Mouse (Mus musculus) midbrain, embryonic 14.5 days (tissue): ENCODE data around the gene Ddx4. TPM values are rescaled to one million over a fixed set of nuclear protein-coding genes. Genes with fewer than 3 reads are reported as not detected.
"Not testable (repeated sequence)": the region's sequence is repeated elsewhere in the genome, so short reads cannot be mapped to it uniquely, and the experiment has no call there.

Source experiments
- ATAC-seq: fragments of 200-750 bp; cut with Nextera tagmentation; 2 replicates; pipeline ENCODE4 v1.8.0; 2017; ENCODE audit warnings: moderate number of reproducible peaks, moderate library complexity; ENCODE audit not compliant: low FRiP score, low TSS enrichment
- DNase-seq: peaks from one replicate; pipeline ENCODE4 v3.0.0-alpha.2; 2015
- H3K27ac ChIP-seq: fragments of 300-500 bp; sonication (generic); replicated peaks from 2 replicates; pipeline ENCODE4 v1.5.1; 2014; ENCODE audit warnings: mild to moderate bottlenecking, low read depth, low read length, moderate library complexity
- H3K27me3 ChIP-seq: fragments of 300-500 bp; sonication (generic); 2 replicates; pipeline ENCODE4 v1.6.1; 2014; ENCODE audit warnings: low read length, control low read depth, mixed read lengths; ENCODE audit not compliant: control insufficient read depth, insufficient read depth
- H3K36me3 ChIP-seq: fragments of 300-500 bp; sonication (generic); 2 replicates; pipeline ENCODE4 v1.6.1; 2014; ENCODE audit warnings: low read length, control low read depth; ENCODE audit not compliant: control insufficient read depth, insufficient read depth
- H3K4me1 ChIP-seq: fragments of 300-500 bp; sonication (generic); 2 replicates; pipeline ENCODE4 v1.6.1; 2014; ENCODE audit warnings: mild to moderate bottlenecking, antibody characterized with exemption, low read length, control low read depth; ENCODE audit not compliant: control insufficient read depth, insufficient read depth
- H3K4me2 ChIP-seq: fragments of 300-500 bp; sonication (generic); 2 replicates; pipeline ENCODE4 v1.6.1; 2014; ENCODE audit warnings: mild to moderate bottlenecking, low read length, moderate library complexity
- H3K4me3 ChIP-seq: fragments of 300-500 bp; sonication (generic); replicated peaks from 2 replicates; pipeline ENCODE4 v1.5.1; 2014; ENCODE audit warnings: low read depth, low read length
- H3K9ac ChIP-seq: fragments of 300-500 bp; sonication (generic); replicated peaks from 2 replicates; pipeline ENCODE4 v1.6.1; 2014; ENCODE audit warnings: mild to moderate bottlenecking, low read length, moderate library complexity
- H3K9me3 ChIP-seq: fragments of 300-500 bp; sonication (generic); 2 replicates; pipeline ENCODE4 v1.6.1; 2016; ENCODE audit warnings: low read length, control low read depth, mixed read lengths; ENCODE audit not compliant: control insufficient read depth
- WGBS: fragments of 180-500 bp; shearing (Covaris S2); extraction: QIAGEN DNeasy Blood & Tissue Kit; methylation state at CpG from one replicate; pipeline ENCODE4 v1.1.7; 2014; 5-methylcytosine and 5-hydroxymethylcytosine counted together
- polyA plus RNA-seq: library from polyadenylated mRNA; unstranded; fragments of >200 nt; fragmentation: Nextera tagmentation; extraction: Ambion mirVana; gene quantifications from 2 replicates; pipeline ENCODE4 v1.2.1, GENCODE M21; 2014

Ddx4 gene
- polyA plus RNA-seq, 1 experiment from 2014 or later, result 2.4 TPM

DNA sequence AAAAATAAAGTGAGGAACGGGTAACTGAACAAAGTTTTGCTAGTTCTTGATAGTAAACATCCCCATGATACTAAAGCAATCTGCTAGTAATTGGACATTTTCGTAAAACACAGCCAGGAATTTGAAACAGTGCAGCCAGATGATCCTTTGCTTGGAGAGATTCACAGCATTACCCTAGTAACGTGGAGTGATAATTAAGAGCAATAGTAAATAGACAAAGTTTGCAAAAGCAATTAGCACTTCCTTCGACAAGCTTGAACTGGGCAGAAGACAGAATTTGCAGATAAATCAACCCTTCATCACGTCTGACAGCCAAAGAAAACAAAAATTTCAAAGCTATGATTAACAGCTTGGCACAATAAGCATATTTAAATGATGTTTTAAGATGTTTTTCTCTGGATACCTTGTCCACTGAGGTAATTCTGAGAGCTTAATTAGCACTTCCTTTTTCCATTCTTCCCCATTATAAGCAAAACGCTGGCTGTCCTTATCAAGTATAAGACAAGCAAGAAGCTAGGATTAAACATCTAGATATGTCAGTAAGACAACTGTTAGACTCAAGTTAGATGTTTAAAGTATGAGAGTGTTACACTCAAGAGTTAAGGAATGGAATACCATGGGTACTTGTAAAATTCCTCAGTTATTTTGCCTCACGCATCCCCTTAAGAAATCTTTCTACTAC lies 67.6 kb downstream of the Ddx4 start:
- H3K4me1 ChIP-seq, result no peaks in the 10 kb centered on the region
- ATAC-seq (no peak), DNase-seq (no peak)
- H3K4me2 ChIP-seq, result no peak overlapping the region
- H3K27ac ChIP-seq, result no peak overlapping the region
- no peak overlapping the region for H3K4me3 ChIP-seq
- H3K27me3 ChIP-seq, result no peaks in the 10 kb centered on the region
- no peaks in the 10 kb centered on the region for H3K9me3 ChIP-seq
- WGBS, result 81% methylated on average over 7 of the region's 7 CpGs
- H3K9ac ChIP-seq, result no peak overlapping the region
- no peaks in the 10 kb centered on the region for H3K36me3 ChIP-seq

DNA sequence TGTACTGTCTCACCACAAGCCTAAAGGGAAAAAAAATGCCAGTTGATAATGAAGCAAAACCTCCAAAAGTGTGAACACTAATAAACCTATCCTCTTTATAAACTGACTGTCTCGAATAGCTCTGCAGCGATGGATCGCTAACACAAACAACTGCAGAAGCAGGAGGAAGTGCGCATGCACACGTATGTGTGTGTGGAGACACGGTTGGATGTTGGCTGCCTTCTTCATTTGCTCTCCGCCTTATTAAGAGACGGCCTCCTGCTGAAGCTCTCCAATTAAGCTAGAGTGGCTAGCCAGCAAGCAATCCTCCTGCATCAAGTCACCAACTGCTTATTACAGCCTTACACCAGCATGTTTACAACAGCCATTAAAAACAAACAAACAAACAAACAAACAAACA lies 70.0 kb downstream of the Ddx4 start:
- H3K9me3 ChIP-seq, result no peaks in the 10 kb centered on the region
- ATAC-seq, result no peak
- H3K4me1 ChIP-seq, result no peaks in the 10 kb centered on the region
- H3K27ac ChIP-seq, result no peak overlapping the region
- 97% methylated on average over 8 of the region's 8 CpGs for WGBS
- DNase-seq, result no peak
- H3K4me2 ChIP-seq, result no peak overlapping the region
- H3K27me3 ChIP-seq, result no peaks in the 10 kb centered on the region
- H3K36me3 ChIP-seq, result no peaks in the 10 kb centered on the region
- no peak overlapping the region for H3K9ac ChIP-seq
- no peak overlapping the region for H3K4me3 ChIP-seq

DNA sequence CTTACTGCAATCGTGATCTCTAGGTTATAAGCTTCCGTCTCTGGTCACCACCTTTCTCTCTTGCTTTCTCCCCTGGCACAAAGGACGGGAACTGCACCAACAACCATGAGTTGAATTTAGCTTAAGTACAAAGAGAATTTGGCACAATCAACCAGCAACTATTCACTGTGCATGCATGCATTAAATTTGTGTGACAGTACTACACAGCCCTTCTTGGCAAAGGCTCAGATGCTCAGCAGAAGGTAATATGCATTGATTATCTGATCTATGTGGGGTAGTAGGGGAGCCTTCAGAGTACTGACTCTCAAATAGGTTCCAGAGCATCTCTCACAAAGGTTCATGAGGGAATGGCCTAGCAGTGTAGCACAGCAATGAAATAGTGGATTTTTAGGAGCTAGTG lies 70.5 kb downstream of the Ddx4 start:
- Histone ChIP-seq H3K9ac (no peak overlapping the region), H3K27me3 (no peaks in the 10 kb centered on the region), H3K9me3 (no peaks in the 10 kb centered on the region), H3K4me1 (no peaks in the 10 kb centered on the region), H3K4me2 (no peak overlapping the region), H3K36me3 (no peaks in the 10 kb centered on the region), H3K4me3 (no peak overlapping the region), H3K27ac (no peak overlapping the region)
- ATAC-seq, result no peak
- DNase-seq, result no peak
- WGBS, result 63% methylated on average over 3 of the region's 3 CpGs

DNA sequence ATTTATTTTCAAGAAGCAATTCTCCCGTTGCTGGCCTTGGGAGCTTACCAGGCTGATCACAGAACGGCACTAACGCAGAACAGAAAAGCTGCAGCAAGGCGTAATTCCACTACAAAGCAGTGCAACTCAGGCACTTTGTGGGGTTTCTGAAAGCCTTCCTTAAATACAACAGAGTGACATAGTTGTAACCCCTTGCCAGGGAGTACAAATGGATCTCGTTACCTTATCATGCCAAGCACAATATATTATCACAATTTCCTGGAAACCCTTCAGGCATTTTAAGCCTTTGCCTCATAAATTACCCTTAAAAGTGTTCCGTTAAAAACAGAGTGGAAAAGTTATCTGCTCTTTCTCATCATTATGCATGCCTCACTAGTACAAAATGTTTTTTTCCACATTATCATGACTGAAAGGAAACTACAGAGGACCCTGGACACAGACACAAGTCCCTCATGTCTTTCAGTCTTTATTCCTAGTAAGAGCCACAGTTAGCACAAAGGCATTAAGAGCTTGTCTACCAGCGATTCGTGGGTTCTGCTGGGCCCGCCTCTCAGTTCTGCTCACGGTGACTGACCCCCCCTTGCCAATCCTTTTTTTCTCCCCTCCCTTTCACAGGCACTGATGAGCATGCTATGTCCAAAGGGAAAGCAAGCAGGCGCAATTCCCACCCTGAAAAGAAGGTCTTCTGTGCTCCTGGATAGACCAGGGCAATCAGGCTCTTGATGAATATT lies 71.5 kb downstream of the Ddx4 start:
- Histone ChIP-seq H3K9me3 (no peaks in the 10 kb centered on the region), H3K9ac (no peak overlapping the region), H3K4me1 (no peaks in the 10 kb centered on the region), H3K4me3 (no peak overlapping the region), H3K4me2 (no peak overlapping the region), H3K27me3 (no peaks in the 10 kb centered on the region), H3K27ac (no peak overlapping the region), H3K36me3 (no peaks in the 10 kb centered on the region)
- 43% methylated on average over 11 of the region's 11 CpGs for WGBS
- no peak for ATAC-seq
- DNase-seq, result peak; percentile 28

- H3K9ac ChIP-seq, H3K9me3 ChIP-seq, H3K27ac ChIP-seq, H3K4me1 ChIP-seq, DNase-seq, H3K4me3 ChIP-seq, H3K27me3 ChIP-seq, H3K4me2 ChIP-seq, ATAC-seq, H3K36me3 ChIP-seq: not testable (repeated sequence)
- 71% methylated on average over 11 of the region's 11 CpGs for WGBS
Observed at GRCm38 (mm10) chr13:112578041-112578440, 74.2 kb downstream of the Ddx4 start.

DNA sequence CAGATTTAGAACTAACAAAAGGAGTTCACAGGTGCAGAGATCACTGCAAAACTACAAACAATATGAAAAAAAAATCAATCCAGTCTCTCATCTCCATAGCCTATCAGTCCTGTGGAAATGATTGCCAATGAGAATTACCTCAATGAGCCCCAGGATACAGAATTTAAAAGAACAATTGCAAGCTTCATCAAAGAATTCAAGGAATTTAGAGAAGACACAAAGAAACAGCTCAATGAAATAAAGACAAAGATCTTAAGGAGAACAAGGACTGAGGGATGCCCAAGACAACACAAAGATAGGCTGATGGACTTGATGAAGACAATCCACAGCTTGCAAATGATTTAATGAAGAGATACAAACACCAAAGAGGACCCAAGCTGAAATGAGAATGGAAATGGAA lies 78.5 kb downstream of the Ddx4 start:
- Histone ChIP-seq H3K9ac (no peak overlapping the region), H3K4me2 (no peak overlapping the region), H3K9me3 (no peaks in the 10 kb centered on the region), H3K4me3 (no peak overlapping the region), H3K27ac (no peak overlapping the region), H3K4me1 (no peaks in the 10 kb centered on the region), H3K36me3 (no peaks in the 10 kb centered on the region), H3K27me3 (no peaks in the 10 kb centered on the region)
- ATAC-seq, result no peak
- DNase-seq, result no peak

DNA sequence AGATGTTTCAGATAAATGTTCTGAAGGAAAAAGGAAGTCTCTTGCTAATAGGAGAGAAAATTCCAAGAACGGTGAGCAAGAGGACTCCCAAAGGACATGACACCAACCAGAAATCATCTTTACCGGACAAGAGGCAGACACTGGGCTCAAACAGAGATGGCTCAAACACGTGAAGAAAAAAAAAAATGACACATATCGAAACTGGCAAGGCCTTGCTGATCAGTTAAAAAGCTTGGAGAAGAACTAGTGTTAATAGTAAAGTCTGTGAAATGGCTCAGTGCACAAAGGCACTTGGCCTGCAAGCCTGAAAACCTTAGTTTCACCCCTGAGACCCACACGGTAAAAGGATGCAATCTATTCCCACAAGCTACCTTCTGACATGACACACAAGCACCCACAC lies 81.5 kb downstream of the Ddx4 start:
- no peaks in the 10 kb centered on the region for H3K36me3 ChIP-seq
- no peak overlapping the region for H3K9ac ChIP-seq
- ATAC-seq, result no peak
- H3K27me3 ChIP-seq, result no peaks in the 10 kb centered on the region
- no peaks in the 10 kb centered on the region for H3K4me1 ChIP-seq
- no peaks in the 10 kb centered on the region for H3K9me3 ChIP-seq
- no peak overlapping the region for H3K4me3 ChIP-seq
- WGBS, result 74% methylated on average over 5 of the region's 5 CpGs
- no peak for DNase-seq
- no peak overlapping the region for H3K4me2 ChIP-seq
- H3K27ac ChIP-seq, result no peak overlapping the region

- 62% methylated on average over 4 of the region's 4 CpGs for WGBS
- Histone ChIP-seq H3K4me3 (no peak overlapping the region), H3K27ac (no peak overlapping the region), H3K36me3 (no peaks in the 10 kb centered on the region), H3K9ac (no peak overlapping the region), H3K4me2 (no peak overlapping the region), H3K27me3 (no peaks in the 10 kb centered on the region), H3K4me1 (no peaks in the 10 kb centered on the region), H3K9me3 (no peaks in the 10 kb centered on the region)
- ATAC-seq (no peak), DNase-seq (no peak)
Observed at GRCm38 (mm10) chr13:112569606-112570005, 82.7 kb downstream of the Ddx4 start.

DNA sequence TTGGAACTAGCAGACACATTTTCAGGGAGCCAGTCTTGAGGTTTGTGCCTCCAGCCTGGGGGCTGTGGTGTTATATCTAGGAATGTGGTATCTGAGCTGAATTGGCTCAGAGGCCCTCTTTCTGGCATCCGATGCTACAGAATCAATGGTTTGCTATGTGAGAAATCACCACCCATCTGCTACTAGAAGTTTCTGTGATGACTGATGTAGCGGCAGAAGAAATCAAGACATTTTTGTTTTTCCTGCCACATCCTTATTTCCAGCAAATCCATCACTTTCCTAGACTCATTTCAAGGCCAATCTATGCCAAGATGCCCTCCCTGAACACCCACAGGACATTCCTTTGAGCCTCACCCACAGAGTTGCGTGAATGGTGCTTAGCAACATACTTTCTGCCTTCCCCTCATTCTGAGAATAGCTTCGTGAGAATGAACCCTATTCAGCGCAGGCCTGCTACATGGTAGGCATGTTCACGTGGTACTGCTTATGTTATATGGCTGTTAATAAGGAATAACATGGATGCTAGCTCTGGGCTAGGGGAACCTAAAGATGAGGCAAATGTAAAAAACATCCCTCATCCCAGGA lies 91.6 kb downstream of the Ddx4 start:
- 88% methylated on average over 6 of the region's 6 CpGs for WGBS
- no peak for ATAC-seq

More for the DNA sequence above, 91.6 kb downstream of the Ddx4 start:
- Histone ChIP-seq H3K4me1 (no peaks in the 10 kb centered on the region), H3K27ac (no peak overlapping the region), H3K9me3 (no peaks in the 10 kb centered on the region), H3K9ac (no peak overlapping the region), H3K27me3 (no peaks in the 10 kb centered on the region), H3K4me3 (no peak overlapping the region), H3K36me3 (no peaks in the 10 kb centered on the region), H3K4me2 (no peak overlapping the region)
- no peak for DNase-seq
